Comparison of ENCODE assay signal across 1 mouse cellular context in the genomic region with DNA sequence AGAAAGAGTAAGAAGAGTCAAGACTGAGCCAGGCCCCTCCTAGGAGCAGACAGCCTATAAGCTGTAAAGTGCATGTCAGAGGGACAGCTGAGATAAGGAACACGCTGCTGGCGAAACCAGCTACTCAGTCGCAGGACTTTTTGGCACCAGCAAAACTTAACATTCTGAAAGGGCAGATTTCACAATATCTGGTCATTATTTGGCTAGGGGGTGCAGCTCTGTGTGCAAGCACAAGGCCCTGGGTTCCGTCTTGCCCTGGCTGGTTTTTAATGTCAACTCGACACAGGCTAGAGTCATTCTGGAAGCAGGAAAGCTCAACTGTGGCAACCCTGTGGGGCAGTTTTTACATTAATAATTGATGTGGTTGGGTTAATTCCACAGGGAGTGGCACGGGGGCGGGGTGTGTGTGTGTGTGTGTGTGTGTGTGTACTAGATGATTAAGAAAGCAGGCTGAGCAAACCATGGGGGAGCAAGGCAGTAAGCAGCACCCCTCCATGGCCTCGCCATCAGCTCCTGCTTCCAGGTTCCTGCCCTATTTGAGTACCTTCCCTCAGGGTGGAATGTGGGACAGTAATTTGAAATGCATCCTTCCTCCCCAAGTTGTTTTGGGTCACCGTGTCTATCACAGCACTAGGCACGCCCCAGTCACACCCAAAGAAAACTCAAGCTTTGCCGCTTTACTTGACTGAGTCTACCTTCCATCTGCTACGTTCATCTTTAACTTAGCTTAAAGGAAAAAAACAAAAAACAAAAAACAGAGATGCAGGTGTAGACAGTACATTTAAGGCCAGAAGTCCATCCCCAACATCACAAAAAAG.
TF ChIP-seq lines count a peak whose summit lies in the region.

No protein-coding gene starts in this region.

TF ChIP-seq in MEL, 35 proteins besides CTCF, POLR2A, EP300 and RAD21 (continued from another document):
- TF ChIP-seq TCF12 (IDR thresholded peaks at IDR 0.05; ENCODE audit: low read depth, low read length) = 0 out of 2 replicates have a peak, but pooled peaks have one; percentile 30
- no peak for TF ChIP-seq MAFK (IDR thresholded peaks at IDR 0.05; ENCODE audit: borderline replicate concordance, low read depth, low read length)
- no peak for TF ChIP-seq RCOR1 (IDR thresholded peaks at IDR 0.05; ENCODE audit: low read depth, low read length)
- TF ChIP-seq NRF1 (IDR thresholded peaks at IDR 0.05; ENCODE audit: insufficient read depth, low read depth, low read length, poor library complexity, severe bottlenecking) = no peak
- no peak for TF ChIP-seq USF2 (IDR thresholded peaks at IDR 0.05; ENCODE audit: borderline replicate concordance in 1 of 2, insufficient read depth in 1 of 2, low read depth in 1 of 2, low read length in 2 of 2)
- TF ChIP-seq KAT2A (conservative IDR thresholded peaks at IDR 0.05; ENCODE audit: low read depth, low read length) = no peak
- peak; percentile 93 for TF ChIP-seq MXI1 (IDR thresholded peaks at IDR 0.05; ENCODE audit: low read depth, low read length)
- TF ChIP-seq GATA1 (IDR thresholded peaks at IDR 0.05; ENCODE audit: low read depth, low read length) = peak; percentile 85
- TF ChIP-seq ETS1 (IDR thresholded peaks at IDR 0.05; ENCODE audit: low read depth, low read length) = peak; percentile 63; the same call in 1 of the 2 replicates
- no peak for TF ChIP-seq UBTF (IDR thresholded peaks at IDR 0.05; ENCODE audit: borderline replicate concordance, insufficient read depth, low read depth, low read length)
- TF ChIP-seq ELF1 (IDR thresholded peaks at IDR 0.05; ENCODE audit: low read depth, low read length) = no peak
- no peak for TF ChIP-seq CHD2 (IDR thresholded peaks at IDR 0.05; ENCODE audit: low read length)
- no peak for TF ChIP-seq NELFE (IDR thresholded peaks at IDR 0.05; ENCODE audit: low read depth, low read length)
- no peak for TF ChIP-seq ZNF384 (IDR thresholded peaks at IDR 0.05; ENCODE audit: low read depth, low read length)
- TF ChIP-seq JUND (IDR thresholded peaks at IDR 0.05; ENCODE audit: low read depth, low read length) = 0 out of 2 replicates have a peak, but pooled peaks have one; percentile 4
